Mouse (Mus musculus): Measurements from ENCODE around the gene Klhl7. TPM values are rescaled to one million over a fixed set of nuclear protein-coding genes. Genes with fewer than 3 reads are reported as not detected.

The Klhl7 gene
- 137 and 143 TPM in 2 replicates for polyA plus RNA-seq (2012; rRNA removed)

GRCm38 (mm10) chr5:24100106-24100809 lies at the start of gene Klhl7:
TSS of gene Klhl7 (plus strand) at chr5:24100605.

DNA sequence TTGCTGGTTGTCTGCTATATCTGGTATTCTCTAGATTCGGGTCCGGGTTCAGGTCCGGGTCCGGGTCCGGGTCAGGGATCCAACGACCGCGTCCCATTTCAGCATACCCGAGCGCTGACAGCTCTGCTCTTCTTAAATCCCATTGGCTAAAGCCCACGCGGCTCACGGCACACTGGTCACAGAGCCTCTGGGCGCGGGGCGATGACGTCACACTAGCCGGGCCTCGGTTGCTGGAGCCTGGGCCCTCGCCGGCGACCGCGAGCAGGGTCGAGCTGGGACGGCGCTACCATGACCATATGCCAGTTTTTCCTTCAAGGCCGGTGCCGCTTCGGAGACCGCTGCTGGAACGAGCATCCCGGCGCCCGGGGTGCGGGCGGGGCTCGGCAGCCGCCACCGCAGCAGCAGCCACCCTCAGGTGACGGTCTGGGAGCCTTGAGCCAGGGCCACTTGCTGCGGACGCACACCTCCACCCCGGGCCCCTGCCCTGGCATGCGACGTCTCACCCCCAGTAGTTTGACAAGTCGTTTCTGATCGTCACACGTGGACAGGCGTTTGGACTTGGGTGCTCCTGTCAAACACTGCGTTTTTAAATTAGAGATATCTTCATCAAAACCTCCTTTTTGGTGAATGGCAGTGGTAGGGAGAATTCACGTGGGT lies 64.5 kb downstream of the Klhl7 start, which contains the start of gene Nupl2:
Gene Nupl2, plus strand, starts transcription at position 175 of the 657 bp plus-strand sequence.

Other genes starting within 250 kb of the Klhl7 start
- gene Fam126a, start 69.9 kb upstream of the Klhl7 start, polyA plus RNA-seq (2012; rRNA removed) = 28.3 and 28.8 TPM in 2 replicates
- gene Nupl2, start 64.4 kb downstream of the Klhl7 start, polyA plus RNA-seq (2012; rRNA removed) = 9.4 and 9.6 TPM in 2 replicates

Measured in central nervous system, embryonic 18 days (tissue).